Mouse (Mus musculus): ENCODE data around the gene Wwp2.

Gene Wwp2

GRCm38 (mm10) chr8:107435962-107436831 lies at the start of gene Wwp2:
TSS of gene Wwp2 (plus strand) at chr8:107436365.
- DNase-seq, result peak; percentile 88 to 91

GRCm38 (mm10) chr8:107386642-107387041 lies 49.5 kb upstream of the Wwp2 start:
- no peak for DNase-seq

GRCm38 (mm10) chr8:107387861-107388260 lies 48.3 kb upstream of the Wwp2 start:
- DNase-seq, result peak; percentile 8 to 9

GRCm38 (mm10) chr8:107389557-107389956 lies 46.6 kb upstream of the Wwp2 start:
- DNase-seq, result no peak

GRCm38 (mm10) chr8:107390476-107391135 lies 45.6 kb upstream of the Wwp2 start:
- no peak for DNase-seq

GRCm38 (mm10) chr8:107391136-107391516 lies 45.0 kb upstream of the Wwp2 start:
- DNase-seq, result no peak

GRCm38 (mm10) chr8:107395397-107395796 lies 40.8 kb upstream of the Wwp2 start:
- no peak for DNase-seq

GRCm38 (mm10) chr8:107396106-107396670 lies 40.0 kb upstream of the Wwp2 start:
- DNase-seq, result no peak

- DNase-seq, result no peak
These were observed 38.5 kb upstream of the Wwp2 start for GRCm38 (mm10) chr8:107397665-107398064.

GRCm38 (mm10) chr8:107399495-107399894 lies 36.7 kb upstream of the Wwp2 start:
- DNase-seq, result no peak

- no peak for DNase-seq
These were observed 34.3 kb upstream of the Wwp2 start for GRCm38 (mm10) chr8:107401866-107402265.

- DNase-seq, result peak; percentile 24 to 57
These were observed 33.0 kb upstream of the Wwp2 start, which contains the start of gene Nqo1 for GRCm38 (mm10) chr8:107403038-107403781. TSS of gene Nqo1 (minus strand) at chr8:107403206.

GRCm38 (mm10) chr8:107404057-107404456 lies 32.1 kb upstream of the Wwp2 start:
- DNase-seq, result no peak

GRCm38 (mm10) chr8:107405935-107406334 lies 30.2 kb upstream of the Wwp2 start:
- DNase-seq, result no peak

GRCm38 (mm10) chr8:107411391-107411790 lies 24.8 kb upstream of the Wwp2 start:
- no peak for DNase-seq

- no peak for DNase-seq
These were observed 23.6 kb upstream of the Wwp2 start for GRCm38 (mm10) chr8:107412552-107412951.

- no peak for DNase-seq
These were observed 22.3 kb upstream of the Wwp2 start for GRCm38 (mm10) chr8:107413881-107414280.

GRCm38 (mm10) chr8:107417001-107417400 lies 19.2 kb upstream of the Wwp2 start:
- DNase-seq, result no peak

GRCm38 (mm10) chr8:107424176-107424575 lies 12.0 kb upstream of the Wwp2 start:
- DNase-seq, result no peak

- peak; percentile 96 for DNase-seq
These were observed 11.5 kb upstream of the Wwp2 start, which contains the start of gene Nob1 for GRCm38 (mm10) chr8:107424597-107425229. TSS of gene Nob1 (minus strand) at chr8:107425051.

- no peak for DNase-seq
These were observed 11.0 kb upstream of the Wwp2 start for GRCm38 (mm10) chr8:107425230-107425597.

- no peak for DNase-seq
These were observed 5.3 kb upstream of the Wwp2 start for GRCm38 (mm10) chr8:107430821-107431220.
